Mouse (Mus musculus) neural tube, embryonic 10.5 days (tissue): ENCODE measurements around the gene Hgf.

Experiments
- DNase-seq: peaks from one replicate; pipeline ENCODE4 v3.0.0-alpha.2; 2017; ENCODE audit warnings: low spot score; ENCODE audit errors: extremely low spot score

Hgf gene

DNA sequence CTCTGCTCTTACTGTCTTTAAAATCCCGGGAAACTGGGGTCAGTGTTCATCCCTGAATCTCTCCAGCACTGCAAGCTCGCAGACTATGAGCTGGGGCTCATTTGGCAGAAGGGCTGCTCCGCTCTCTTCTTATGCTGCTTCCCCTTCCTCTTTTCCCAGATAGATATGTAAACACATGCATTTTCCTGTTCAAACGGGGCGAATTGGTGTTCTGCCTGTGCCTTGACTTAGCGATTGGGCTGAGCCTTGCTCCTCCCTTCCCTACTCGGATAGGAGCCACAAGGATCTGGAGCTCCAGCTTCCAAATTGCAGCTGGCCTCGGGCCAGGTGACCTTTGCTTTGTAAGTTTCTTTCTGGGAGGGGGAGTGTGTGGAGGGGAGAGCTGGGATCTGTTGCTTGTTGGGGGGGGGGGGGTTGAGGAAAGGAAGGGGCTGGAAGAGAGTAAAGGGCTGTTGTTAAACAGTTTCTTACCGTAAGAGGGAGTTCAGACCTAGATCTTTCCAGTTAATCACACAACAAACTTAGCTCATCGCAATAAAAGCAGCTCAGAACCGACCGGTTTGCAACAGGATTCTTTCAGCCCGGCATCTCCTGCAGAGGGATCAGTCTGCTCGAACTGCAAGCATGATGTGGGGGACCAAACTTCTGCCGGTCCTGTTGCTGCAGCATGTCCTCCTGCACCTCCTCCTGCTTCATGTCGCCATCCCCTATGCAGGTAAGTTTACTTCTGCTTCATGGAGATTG lies at the start of gene Hgf:
Gene Hgf (plus strand): TSS at position 192 of the 744 bp plus-strand sequence.
- DNase-seq, result peak; percentile 42

DNA sequence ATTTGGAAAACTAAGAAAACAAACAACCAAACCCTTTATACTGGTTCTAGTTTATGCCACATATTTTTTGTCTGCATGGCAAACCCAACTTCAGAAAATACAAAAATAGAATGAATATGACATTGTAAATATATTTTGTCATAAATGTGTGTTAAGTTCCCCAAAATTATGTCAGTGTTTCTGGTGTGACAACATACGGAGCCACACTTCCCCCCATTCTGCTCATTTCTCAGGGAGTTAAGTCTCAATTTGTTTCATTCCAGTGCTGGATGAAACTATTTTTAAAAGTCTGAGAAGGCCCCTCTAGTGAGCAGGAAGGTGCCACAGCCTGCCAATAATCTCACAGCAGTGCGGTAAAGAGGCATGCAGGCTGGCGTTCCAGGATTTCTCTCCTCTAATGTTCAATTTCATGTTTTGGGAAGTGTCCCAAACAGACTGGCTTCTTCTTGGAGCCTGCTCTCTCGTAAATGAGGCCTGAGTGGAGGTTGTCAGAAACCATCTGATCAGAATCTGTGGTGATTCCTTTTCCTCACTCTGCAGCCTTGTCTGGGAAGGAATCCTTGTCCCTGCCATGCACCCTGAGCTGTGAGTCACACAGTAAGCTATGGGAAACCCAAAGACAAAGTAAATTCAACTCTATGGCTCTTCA lies 46.5 kb upstream of the Hgf start:
- DNase-seq, result no peak

DNA sequence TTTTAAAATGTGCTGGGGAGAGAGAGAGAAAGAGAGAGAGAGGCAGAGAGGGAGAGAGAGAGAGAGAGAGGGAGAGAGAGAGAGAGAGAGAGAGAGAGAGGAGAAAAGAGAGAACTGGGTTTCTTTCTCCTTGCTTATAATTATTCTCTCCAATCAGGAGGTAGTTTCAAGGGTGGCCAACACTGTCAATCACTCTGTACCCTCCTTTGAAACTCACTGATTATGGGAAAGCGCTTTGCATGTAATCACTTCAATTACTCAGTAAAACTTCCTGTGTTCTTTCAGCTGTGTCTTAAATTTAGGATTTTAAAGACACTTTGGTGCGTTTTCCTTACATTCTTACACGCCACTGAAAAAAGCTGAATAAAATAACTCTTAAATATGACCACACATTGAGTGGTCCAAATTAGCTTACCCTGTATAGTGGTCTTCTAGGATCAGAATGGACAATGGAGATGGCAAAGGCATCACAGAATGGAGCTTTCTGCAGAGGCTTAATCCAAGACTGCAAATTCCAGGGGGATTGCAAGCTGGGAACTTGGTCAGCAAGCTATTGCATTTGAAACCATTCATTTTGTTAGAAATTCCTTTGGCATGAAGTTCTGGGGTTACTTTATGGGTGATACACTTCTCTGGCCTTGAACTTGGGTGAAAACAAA lies 21.5 kb upstream of the Hgf start:
- no peak for DNase-seq

DNA sequence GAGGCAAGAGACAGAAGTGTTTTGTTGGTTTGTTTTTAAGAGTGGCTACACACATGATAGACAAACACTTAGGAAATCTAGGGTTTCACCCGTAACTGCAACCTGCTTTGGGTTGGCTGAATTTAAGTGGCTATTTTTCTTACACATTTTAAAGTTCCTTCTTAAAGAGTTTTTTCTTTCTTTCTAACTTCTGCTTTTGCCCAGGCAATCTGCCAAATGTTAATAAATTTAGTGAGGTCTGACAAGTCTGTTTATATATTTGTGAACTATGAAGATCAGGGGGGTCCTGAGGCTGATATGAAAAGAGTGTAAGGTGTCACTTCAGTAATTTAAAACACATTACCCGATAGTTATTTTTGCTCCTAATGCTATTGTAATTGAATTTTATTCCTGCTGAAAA lies 15.2 kb upstream of the Hgf start:
- no peak for DNase-seq

DNA sequence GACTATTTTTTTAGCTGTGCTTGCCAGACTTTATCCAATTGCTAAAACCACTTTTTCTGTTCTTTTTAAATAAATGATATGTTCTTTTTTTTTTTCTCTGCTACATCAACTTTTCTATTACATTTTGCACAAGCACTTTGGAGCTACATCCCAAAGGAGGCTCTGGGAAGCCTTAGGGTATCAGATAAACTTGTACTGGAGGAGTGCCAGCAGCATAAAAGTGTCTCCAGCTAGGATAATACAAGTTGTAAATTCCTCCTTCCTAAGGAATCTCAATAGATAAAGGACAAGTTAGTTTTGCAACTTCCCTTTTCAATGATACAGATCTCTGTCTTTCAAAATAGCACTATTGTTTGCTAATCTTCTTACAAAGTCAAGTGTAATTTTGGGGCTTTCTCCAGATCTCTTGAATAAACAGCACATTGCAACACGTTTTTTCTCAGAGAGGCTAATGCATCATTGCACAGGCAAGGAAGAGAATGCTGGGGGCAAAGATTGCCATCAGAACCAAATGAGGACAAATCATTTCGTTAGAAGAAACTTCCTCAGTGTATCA lies 11.7 kb upstream of the Hgf start:
- no peak for DNase-seq

DNA sequence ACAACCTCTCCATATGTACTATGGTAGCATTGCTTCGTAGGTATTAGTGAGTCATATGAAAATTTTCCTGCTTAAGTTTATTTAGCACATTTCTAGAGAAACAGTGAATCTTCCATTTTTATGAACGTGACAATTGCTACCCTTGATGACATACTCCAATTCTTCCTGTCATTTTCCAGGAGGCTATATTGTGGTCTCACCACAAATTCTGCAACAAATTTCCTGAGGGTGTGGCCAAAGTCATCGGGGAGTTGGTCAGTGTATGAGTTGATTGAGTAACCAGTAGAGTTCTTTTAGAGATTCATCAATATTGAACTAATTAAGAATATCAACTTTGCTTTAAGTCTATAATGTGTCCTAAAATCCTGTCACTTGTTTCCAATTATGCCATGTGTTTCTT lies 5.8 kb upstream of the Hgf start:
- no peak for DNase-seq

DNA sequence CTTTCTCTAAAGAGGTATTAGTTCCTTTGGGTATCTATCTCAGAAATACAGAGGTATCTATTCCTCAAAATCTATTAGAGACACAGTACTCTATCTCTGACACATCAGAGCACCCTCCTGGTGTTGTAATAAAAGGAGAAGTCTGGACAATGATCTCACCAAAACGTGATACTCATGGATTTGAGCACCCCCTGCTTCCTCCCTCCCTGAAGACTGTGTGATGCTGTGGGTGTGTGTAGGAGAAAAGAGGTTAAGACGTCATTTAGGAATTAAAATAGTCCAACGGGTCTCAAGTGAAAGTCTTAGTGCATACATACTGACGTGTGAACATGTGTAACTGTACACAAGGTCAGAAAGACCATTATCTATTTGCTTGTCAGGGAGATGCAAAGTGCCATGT lies 648 bp upstream of the Hgf start:
- no peak for DNase-seq

DNA sequence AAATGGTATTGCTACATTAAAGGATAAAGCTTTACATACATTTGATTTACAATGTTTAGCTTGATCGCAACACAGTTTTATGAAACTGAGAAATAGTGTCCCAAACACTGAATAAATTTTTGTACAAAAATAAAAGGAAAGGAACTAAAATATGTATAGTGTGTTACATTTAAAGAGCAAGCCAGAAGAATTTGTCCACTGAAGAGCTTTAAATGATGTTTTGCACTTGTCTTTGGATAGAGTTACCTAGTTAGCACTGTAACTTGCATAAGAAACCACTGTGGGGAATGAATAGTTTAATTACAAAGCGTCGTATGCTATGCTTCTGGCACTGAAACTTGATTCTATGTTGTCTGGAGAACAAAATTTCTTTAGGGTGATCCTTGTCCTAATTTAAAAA lies 7.0 kb downstream of the Hgf start:
- no peak for DNase-seq

DNA sequence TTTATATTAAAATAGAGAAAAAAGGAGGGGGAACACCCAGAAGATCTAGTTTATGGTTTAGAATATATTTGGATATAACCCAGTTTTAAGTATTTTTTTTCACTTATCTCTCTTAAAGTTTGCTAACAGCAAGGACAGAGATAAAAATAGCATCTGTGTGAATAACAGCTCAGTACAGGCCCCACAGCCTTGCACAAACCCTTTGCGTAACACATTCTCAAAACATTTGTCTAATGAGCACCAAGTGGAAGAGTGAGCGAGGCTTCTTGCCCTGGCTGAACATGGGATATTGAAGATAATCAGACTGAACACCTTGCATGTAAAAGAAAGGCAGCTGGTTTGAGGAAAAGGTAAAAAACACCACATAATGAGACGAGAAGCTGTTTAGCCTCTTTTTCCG lies 15.7 kb downstream of the Hgf start:
- no peak for DNase-seq

DNA sequence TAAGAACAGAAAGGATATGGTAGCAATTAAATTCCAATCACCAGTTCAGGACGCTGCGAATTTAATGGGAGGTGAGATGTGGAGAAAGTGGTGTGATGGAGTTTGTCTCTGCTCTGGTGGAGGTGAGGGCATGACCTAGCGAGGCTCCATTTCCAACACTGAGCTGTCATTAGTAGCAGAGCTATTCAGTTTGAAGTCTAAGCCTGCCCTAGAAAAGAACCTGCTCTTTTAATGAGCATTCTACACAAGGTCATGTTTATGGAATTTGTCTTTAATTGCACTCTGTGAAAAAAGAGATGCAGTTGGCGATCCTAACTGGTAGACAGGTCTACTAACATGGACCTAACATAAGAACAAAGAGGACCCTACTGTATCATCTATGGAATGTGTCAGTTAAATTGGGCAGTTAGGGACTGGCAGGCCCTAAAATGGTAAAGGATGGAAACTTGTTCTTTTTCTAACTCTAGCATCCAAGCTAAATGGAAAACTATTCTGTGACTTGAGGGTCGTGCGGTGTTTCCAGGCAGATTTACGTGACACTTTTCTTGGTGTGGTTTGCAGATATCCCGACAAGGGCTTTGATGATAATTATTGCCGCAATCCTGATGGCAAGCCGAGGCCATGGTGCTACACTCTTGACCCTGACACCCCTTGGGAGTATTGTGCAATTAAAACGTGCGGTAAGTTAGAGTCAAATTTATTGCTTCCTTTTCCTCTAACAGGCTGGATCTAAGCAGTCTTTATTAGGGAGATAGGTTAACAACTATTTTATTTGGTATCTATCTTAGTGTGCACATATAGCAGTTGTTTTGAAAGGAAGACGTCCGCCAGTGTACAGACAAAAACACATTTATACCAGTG lies 24.8 kb downstream of the Hgf start:
- no peak for DNase-seq

DNA sequence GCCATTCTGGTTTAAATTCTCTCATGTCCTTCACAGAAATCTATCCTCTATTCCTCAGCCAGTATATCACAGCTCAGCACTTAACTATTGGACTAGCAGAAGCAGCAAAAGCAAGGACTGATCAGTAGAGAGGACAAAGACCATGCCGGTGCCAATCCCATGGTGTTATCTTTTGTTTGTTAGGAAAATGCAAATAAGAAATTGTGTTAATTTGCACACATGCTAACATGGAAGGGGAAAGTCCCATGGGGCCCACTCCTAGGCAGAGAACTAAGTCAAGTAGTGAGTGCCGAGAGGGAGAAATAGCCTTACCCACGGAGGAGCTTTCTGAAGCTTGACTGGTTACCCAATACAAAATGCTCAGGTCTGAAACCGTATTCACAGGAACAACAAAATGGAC lies 42.4 kb downstream of the Hgf start:
- no peak for DNase-seq

DNA sequence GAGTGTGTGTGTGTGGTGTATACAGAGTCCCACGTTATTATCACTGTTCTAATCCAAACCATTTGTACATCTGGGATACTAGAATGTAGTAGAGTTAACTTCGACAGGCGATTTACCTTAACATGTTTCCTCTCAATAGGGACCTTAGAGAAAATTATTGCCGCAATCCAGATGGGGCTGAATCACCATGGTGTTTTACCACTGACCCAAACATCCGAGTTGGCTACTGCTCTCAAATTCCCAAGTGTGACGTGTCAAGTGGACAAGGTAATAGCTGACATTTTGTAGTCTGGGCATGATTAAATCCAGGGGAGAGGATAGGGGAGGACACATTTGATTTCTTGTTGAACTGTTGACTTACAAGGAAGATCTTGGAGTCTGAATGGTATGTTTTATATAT lies 44.7 kb downstream of the Hgf start:
- no peak for DNase-seq

DNA sequence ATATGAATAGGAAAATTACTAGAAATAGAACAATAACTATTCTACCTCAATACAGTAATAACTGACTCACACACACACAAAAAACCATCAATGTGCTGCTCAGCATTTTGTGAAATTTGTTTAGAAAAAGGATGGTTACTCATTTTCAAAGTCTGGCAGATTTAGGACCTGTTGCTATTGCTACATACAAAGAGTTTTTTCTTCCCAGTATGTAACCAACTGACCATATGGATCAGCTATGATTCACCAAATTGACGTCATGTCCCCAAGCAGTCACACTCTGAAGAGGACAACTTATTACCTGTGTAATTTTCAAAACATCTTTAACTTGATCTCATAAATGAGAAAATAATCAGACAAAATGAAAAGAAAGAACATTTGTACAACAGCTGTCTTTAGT lies 48.2 kb downstream of the Hgf start:
- no peak for DNase-seq

DNA sequence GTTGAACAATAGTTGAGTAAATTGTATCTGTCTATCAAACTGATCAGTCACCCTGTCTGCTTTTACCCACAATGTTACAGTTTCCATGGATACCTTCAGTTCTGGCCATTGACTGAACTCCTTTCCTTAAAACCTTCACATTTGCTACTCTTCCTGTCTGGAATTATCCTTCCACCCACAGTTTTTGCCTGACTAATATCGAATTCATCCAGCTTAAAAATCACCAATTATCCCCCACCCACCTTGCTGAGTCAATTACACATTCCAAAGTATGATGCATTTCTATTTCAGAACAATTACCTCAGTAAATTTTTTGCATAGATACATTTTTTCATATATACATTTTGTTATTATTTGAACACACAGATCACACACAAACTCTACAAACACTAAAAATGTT lies 79.7 kb downstream of the Hgf start:
- DNase-seq, result no peak

DNA sequence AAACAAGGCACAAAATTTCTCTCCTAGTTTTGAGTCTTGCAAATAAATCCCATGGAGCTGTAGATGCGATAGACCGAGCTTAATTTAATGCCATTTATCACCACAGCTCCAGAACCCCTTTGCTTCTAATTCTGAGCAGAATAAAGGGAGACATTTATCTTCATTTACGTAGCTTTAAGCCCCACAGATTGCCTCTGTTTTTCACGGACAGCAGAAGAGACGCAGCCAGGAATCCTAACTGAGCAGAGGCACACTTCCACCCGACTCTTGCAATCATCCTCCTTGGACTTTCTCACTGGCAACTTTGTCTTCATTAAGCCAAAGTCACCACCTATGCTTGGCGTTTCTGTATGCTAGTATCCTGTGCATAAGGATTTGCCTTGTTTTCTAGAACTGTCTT lies 93.1 kb downstream of the Hgf start:
- DNase-seq, result no peak

DNA sequence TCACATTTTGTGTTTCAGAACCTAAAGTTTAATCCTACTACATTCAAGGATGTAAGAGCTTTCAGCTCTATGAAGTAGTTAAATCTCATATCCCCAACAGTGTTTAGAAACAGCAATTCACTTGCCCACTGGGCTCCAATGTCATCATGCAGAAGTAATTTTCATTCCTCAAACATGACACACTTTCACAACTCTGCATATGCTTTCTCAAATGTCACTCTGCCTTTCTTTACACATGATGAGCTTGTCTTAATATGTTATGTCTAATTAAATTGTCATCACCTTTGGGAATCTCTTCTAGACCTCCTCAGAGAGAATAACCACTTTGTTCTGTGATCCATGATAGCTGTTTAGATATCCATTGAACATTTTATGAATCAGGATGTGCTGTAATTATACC lies 94.4 kb downstream of the Hgf start:
- DNase-seq, result no peak

DNA sequence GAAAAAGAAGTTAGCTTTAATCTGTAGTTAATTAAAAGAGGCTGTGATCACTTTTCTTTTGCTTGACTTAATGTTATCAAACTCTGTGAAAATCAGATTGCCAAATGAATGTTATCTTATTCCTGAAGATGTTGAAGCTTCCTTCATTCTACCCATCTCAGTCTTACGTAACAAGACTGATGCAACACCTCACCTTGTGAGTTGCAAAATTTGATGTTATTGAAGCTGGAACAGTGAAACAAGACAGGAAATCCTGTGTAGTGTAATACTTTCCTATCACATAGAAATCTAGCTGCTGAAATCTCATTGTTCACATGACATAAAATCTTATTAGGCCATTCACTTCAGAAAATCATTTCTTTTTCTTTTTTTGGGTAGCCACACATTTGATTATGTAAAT lies 96.9 kb downstream of the Hgf start:
- DNase-seq, result no peak

DNA sequence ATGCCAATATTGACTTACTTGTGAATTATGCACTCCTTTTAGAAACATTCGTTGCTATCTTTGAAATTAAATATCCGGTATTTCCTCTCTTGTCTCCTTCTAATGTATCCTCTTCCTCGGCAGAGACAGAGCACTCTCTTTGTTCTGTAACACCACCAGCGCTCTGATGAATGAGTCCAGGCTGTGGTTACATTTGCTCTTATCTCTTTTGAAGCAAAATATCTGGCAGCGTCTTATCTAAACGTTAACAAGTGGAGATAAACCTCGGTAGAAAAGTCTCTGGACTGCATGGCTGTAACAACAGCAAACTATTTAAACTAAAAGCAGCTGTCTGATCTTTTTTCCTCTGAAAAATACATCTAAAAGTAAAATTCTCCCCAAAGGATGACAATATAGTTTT lies 100.7 kb downstream of the Hgf start:
- no peak for DNase-seq
